Mouse (Mus musculus): ENCODE measurements around the gene Relch.
"Not testable (repeated sequence)": the region's sequence is repeated elsewhere in the genome, so short reads cannot be mapped to it uniquely, and the experiment has no call there.

Gene Relch

GRCm38 (mm10) chr1:105746444-105746843, 82.8 kb downstream of the Relch start:
- no peak for DNase-seq (ENCODE audit: low read depth, low spot score)

DNA sequence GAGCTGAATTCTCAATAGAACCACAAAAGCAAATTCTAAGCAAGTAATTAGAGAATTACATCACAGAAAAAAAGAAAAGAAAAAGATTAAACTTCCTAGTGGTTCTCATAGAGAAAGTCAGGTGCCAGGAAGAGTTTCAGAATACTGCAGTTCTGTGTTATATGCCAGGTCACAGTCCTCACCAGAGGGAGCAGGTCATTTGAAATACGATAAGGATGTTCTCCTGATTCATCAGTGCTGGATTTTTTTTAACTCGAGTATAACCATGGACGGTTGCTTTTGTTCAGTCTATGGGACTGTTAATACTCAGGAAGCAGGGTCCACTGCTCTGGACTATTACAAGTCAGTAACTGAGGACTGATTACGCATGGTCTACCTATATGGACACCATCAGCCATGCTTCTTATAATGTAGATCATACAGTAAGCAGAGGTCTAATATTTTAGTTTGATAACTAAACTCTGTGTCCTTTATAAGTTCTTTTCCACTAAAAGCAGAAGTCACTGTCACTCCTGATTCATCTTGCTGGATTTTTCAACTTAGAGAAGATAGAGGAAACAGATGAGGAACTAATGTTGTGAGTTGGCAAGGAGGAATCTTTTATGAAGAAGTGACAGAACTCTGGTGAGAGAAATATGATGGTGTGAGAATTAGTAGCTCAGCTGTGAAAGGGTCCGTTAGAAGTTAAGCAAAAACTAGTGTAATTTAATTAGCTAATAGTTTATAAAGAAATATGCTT, 83.4 kb downstream of the Relch start:
- DNase-seq (ENCODE audit: low read depth, low spot score): no peak

DNA sequence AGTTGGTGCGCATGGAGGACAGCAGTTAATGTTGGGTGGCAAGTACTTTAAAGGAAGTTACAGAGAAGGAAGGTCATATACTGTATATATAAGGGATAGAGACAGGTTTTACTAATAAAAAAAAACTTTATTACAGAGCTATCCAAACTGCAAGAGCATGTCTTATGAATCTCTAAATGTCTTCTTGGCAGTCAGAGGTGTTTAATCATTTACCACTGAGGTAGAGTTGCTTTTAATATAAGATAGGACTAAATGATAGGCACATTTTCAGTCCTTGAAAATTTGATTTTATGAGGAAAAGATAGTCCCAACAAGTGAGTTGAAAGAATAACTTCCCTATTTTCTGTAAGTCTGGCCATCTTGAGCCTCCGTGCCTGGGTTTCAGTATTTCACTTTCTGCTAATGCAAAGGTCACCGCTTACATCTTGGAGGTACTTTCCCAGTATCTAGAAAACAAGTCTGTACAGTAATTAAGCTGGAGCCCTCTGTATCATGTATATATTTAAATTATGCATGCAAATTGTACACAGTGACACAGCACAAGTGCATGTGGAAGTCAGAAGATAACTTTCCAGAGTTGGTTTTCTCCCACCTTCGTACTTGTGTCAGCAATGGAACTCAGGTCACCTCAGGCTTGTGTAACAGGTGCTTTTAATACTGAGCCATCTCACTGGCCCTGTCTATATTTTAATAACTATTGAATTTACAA, 84.6 kb downstream of the Relch start:
- no peak for DNase-seq (ENCODE audit: low read depth, low spot score)

- DNase-seq (ENCODE audit: low read depth, low spot score): no peak
Observed at GRCm38 (mm10) chr1:105752196-105752595, 88.5 kb downstream of the Relch start.

GRCm38 (mm10) chr1:105752944-105753343, 89.3 kb downstream of the Relch start:
- no peak for DNase-seq (ENCODE audit: low read depth, low spot score)

- no peak for DNase-seq (ENCODE audit: low read depth, low spot score)
Observed at GRCm38 (mm10) chr1:105758798-105759197, 95.1 kb downstream of the Relch start.

GRCm38 (mm10) chr1:105759422-105760165, 95.9 kb downstream of the Relch start:
- no peak for DNase-seq (ENCODE audit: low read depth, low spot score)

GRCm38 (mm10) chr1:105765586-105765985, 101.9 kb downstream of the Relch start:
- no peak for DNase-seq (ENCODE audit: low read depth, low spot score)

GRCm38 (mm10) chr1:105766099-105766498, 102.4 kb downstream of the Relch start:
- not testable (repeated sequence) for DNase-seq (ENCODE audit: low read depth, low spot score)

DNA sequence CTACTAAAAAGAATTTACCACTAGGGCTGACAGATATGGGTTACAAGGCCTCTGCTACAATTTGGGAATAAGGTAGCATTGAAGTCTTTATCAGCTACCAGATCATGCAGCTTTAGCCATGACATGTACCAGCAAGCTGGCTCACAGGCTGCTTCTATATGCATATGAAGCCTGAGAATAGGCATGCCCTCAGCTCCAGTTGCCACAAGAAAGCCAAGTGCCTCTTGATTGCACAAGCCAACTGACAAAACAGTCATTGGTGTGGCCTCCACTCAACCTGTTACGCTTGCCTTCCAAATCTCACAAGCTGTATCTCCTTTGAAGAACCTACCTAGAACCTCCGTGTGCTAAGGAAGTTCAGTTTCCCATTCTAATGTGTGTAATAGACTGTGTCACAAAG, 104.7 kb downstream of the Relch start:
- no peak for DNase-seq (ENCODE audit: low read depth, low spot score)

DNA sequence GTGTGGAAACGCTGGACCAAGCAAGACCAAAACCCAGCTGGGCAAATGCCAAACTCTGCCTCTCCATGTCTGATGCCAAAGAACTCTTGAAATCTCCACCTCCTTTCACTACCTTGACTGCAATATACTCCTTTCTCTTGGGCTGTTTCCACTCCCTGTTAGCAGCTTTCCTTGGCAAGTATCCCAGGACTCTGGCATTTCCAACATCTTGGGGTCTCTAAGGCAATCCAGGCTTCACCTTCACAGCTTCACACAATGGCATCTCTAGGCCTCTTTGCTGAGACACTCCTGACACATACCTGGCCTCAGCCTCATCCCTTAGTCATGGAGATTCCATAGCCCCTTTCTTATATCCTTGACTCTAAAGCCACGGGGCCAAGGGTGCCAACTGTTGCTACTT, 107.0 kb downstream of the Relch start:
- DNase-seq (ENCODE audit: low read depth, low spot score): no peak

DNA sequence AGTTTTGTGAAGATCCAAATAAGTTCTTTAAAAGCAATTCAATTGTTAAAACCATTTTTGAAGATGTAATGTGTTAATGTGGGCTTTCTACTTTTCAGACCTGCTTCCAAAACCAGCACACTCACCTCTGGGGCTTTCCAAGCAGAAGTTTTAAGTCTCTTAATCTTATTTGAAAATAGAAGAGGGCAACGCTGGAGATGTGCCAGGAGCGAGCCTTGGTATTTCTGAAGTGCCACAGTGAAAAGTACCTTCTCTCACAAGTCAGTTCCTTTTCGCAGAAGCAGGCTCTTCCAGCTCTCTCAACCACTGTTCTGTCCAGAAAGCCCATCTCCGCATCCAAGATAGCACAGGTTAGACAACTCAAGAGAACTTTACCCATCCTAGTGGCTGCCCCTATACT, 112.8 kb downstream of the Relch start:
- DNase-seq (ENCODE audit: low read depth, low spot score): no peak

- no peak for DNase-seq (ENCODE audit: low read depth, low spot score)
Observed at GRCm38 (mm10) chr1:105780079-105780456, 116.4 kb downstream of the Relch start.

DNA sequence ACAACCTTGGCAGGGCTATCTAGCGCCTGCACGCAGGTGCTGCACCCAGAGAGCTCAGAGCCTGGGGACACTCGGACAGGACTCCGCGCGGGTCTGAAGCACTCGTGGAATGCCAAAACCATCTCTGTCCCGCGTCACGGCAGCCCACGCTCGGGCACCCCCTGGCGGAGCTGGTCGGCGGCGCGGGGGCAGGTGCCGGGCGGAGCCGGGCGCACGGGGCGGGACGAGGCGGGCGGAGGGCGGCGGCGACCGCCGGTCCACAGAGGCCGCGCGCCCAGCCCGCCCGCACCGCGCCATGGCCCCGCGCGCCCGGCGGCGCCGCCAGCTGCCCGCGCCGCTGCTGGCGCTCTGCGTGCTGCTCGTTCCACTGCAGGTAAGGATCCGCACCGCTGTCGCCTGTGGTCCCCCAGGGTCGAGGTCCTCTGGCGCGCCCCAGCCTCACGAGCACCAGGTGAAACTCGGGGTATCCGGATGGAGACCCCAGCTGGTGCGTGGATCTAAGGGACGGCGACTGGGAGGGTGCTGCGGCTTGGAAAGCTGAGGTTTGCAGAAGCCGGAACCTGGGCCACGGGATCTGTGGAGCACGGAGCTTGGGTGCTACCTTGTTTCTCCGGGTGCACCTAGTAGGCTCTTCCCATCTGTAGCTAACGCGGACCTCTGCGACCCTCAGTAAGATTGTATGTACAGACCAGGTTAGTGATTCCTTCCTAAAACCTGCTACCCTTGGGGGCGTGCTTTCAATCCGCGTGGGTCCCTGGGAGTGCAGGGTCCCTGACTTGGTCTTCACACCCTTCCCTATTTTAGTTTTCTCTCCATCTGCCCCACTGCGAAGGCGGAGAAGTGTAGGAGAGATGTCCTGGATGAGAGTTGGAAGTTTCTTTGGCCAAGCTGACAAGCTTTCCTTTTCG, 117.0 kb downstream of the Relch start, which contains the start of gene Tnfrsf11a:
Gene Tnfrsf11a (plus strand): TSS at position 262 of the 908 bp plus-strand sequence.
- DNase-seq (ENCODE audit: low read depth, low spot score): no peak

DNA sequence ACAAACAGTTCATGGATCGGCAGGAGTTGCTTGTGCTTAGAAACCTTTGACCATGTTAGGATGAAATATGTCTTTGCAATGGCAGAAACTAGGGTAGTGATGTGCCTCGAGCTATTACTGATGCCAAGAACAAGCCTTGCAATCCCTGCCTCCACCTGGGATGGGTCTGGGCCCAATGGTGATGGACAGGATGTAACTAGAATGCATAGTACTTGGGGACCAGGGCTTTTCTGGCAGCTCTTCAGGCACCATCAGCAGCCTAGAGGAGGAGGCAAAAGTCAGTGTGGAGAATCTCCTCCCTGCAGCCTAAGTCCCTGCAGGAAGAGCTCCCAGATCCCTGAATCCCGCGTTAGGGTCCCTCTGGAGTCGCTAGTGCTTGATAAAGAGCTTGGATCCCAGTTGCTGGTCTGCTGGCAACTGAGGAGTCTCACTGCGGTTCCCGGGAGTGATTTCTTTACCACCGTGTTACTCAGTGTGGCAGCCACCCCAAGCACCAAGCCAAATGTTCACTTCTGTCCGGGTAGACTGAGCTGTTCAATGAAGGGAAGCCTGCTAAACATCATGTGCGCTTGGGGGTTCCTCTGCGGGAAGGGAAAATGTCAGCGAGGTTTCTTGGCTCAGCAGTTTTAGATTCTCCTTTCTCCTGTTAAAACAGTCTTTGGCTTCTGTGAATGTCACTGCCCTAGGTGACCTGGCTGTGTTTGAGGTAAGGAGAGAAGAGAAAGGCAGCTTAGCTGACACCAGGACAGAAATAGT, 117.9 kb downstream of the Relch start:
- DNase-seq (ENCODE audit: low read depth, low spot score): no peak

GRCm38 (mm10) chr1:105784257-105785016, 120.8 kb downstream of the Relch start:
- DNase-seq (ENCODE audit: low read depth, low spot score): no peak

DNA sequence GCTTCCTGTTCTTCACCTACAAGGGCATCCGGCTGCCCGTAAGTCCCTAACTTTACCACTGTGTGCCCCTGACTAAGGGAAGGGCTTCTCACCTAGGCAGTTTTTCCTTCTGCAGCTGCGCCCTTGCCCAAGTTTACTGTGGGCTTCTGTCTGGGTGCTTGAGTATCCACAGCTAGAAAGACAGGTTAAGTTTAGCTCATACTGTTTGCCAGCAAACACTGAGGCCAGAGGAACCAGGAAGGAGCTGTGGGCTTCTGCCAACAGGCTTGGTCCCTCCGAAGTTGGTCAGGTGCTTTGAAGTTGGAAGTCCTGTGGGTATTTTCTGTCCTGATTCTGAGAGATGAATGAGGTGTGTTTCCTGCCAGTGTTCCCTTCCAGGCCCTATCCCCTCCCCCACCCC, 121.5 kb downstream of the Relch start:
- no peak for DNase-seq (ENCODE audit: low read depth, low spot score)

- DNase-seq (ENCODE audit: low read depth, low spot score): no peak
Observed at GRCm38 (mm10) chr1:105786731-105787357, 123.2 kb downstream of the Relch start.

GRCm38 (mm10) chr1:105790103-105790502, 126.4 kb downstream of the Relch start:
- no peak for DNase-seq (ENCODE audit: low read depth, low spot score)

Data from forelimb bud, embryonic 11.5 days (tissue).